ENCODE assay signal across 17 mouse cellular contexts in the genomic region with DNA sequence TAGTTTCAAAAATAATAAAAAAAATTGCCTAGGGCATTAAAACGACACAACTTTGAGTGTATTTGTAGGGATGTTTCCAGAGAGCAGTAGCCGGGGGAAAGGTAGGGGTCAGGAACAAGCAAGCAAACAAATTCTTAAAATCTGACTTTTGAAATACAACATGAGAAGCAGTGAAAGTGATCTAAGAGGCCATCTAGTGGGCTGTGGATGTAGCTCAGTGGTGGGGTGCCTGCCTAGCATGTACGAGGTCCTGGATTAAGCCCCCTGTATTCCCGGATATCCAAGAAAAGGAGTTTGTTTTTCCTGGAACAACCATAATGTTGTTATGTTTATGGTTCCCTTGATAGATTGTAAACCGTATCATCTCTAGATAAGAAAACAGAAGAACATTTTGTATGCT. TPM values are rescaled to one million over a fixed set of nuclear protein-coding genes. Genes with fewer than 3 reads are reported as not detected.
DNase-seq lines count a peak whose midpoint lies in the region; ATAC-seq and TF ChIP-seq lines count a peak whose summit lies in the region.
"Had no signal": no experiment of that assay in that cellular context is flagged by ENCODE, and none has a peak within 500 bp of the region (broad histone marks: within the 10 kb centered on the region; RNA-seq: fewer than 3 reads in every experiment).

No protein-coding gene starts in this region.

- no peak overlapping the region for H3K4me3 ChIP-seq in kidney, adult 2 months (ENCODE audit: insufficient read depth, low read depth, low read length)
- H3K4me3 ChIP-seq in midbrain, postnatal 0 days (ENCODE audit: low read depth, low read length), result no peak overlapping the region
- H3K4me3 ChIP-seq in midbrain, embryonic 10.5 days, result no peak overlapping the region
- no peak overlapping the region for H3K4me3 ChIP-seq in thymus, adult 2 months (ENCODE audit: control insufficient read depth, insufficient read depth, low read length)
- H3K4me3 ChIP-seq: embryonic facial prominence, embryonic 13.5 days; forebrain, embryonic 13.5 days; heart, embryonic 13.5 days; hindbrain, embryonic 13.5 days; neural tube, embryonic 15.5 days had no signal

- peak; percentile 11 to 20 for DNase-seq in cerebellum, postnatal 10 days
- no peak for DNase-seq in cerebellum, adult 11-12 months
- DNase-seq in kidney, adult 2 months, result no peak
- DNase-seq in kidney, postnatal 14 days, result no peak
- DNase-seq in midbrain, postnatal 0 days (ENCODE audit: low spot score), result peak; percentile 24
- no peak for DNase-seq in midbrain, embryonic 10.5 days (ENCODE audit: low spot score)
- peak; percentile 26 for DNase-seq in splenic B cell, adult 2 months (ENCODE audit: low read depth, low spot score)
- DNase-seq in thymus, adult 2 months, result no peak
- DNase-seq: adrenal gland, postnatal 36 days; gastrocnemius, postnatal 10 days; lung, postnatal 14 days; thymus, postnatal 25 days had no signal

- WGBS in kidney, adult 2 months, result 18% methylated on average over 5 of the region's 5 CpGs
- WGBS in midbrain, postnatal 0 days, result 29% methylated on average over 5 of the region's 5 CpGs
- 46% methylated on average over 5 of the region's 5 CpGs for WGBS in midbrain, embryonic 10.5 days
- 29% methylated on average over 5 of the region's 5 CpGs for WGBS in thymus, adult 2 months

- 0 out of 2 replicates have a peak, but pooled peaks have one; percentile 20 for TF ChIP-seq CTCF in kidney, adult 2 months (conservative IDR thresholded peaks at IDR 0.05; ENCODE audit: insufficient read depth, insufficient read length, low read depth, low read length)
- TF ChIP-seq CTCF in midbrain, postnatal 0 days (IDR thresholded peaks at IDR 0.05), result peak; percentile 53
- TF ChIP-seq CTCF in thymus, adult 2 months (IDR thresholded peaks at IDR 0.05; ENCODE audit: borderline replicate concordance, control insufficient read depth, extremely low read depth, insufficient read depth, low read length, poor library complexity), result no peak

- H3K4me1 ChIP-seq in kidney, adult 2 months (ENCODE audit: control insufficient read depth, insufficient read depth, low read length), result no peaks in the 10 kb centered on the region; the same call in 1 of the 2 replicates
- no peaks in the 10 kb centered on the region for H3K4me1 ChIP-seq in midbrain, postnatal 0 days (ENCODE audit: insufficient read depth, low read length)
- H3K4me1 ChIP-seq in midbrain, embryonic 10.5 days, result peaks cover 6% of the 10 kb centered on the region; the same call in 1 of the 2 replicates
- peaks cover 9% of the 10 kb centered on the region for H3K4me1 ChIP-seq in thymus, adult 2 months (replicated peaks; ENCODE audit: control insufficient read depth, insufficient read depth, low read length)
- H3K4me1 ChIP-seq: embryonic facial prominence, embryonic 13.5 days; forebrain, embryonic 13.5 days; hindbrain, embryonic 13.5 days; neural tube, embryonic 15.5 days had no signal

- no peaks in the 10 kb centered on the region for H3K36me3 ChIP-seq in kidney, adult 2 months (ENCODE audit: control insufficient read depth, insufficient read depth, low read length)
- H3K36me3 ChIP-seq in midbrain, postnatal 0 days (ENCODE audit: insufficient read depth, low read length), result no peaks in the 10 kb centered on the region
- H3K36me3 ChIP-seq in midbrain, embryonic 10.5 days, result no peaks in the 10 kb centered on the region
- no peaks in the 10 kb centered on the region for H3K36me3 ChIP-seq in splenic B cell, adult 2 months (ENCODE audit: control insufficient read depth, insufficient read depth, low read length, poor library complexity, severe bottlenecking)
- no peaks in the 10 kb centered on the region for H3K36me3 ChIP-seq in thymus, adult 2 months (ENCODE audit: control insufficient read depth, insufficient read depth, low read length)
- H3K36me3 ChIP-seq: embryonic facial prominence, embryonic 13.5 days; heart, embryonic 13.5 days; hindbrain, embryonic 13.5 days; neural tube, embryonic 15.5 days had no signal

- TF ChIP-seq POLR2A in kidney, adult 2 months (IDR thresholded peaks at IDR 0.05; ENCODE audit: low read depth, low read length), result no peak
- no peak for TF ChIP-seq POLR2A in thymus, adult 2 months (IDR thresholded peaks at IDR 0.05; ENCODE audit: control insufficient read depth, extremely low read depth, insufficient read depth, low read length, poor library complexity)

- H3K9ac ChIP-seq in midbrain, postnatal 0 days (replicated peaks; ENCODE audit: low read length, poor library complexity, severe bottlenecking), result no peak overlapping the region
- H3K9ac ChIP-seq: embryonic facial prominence, embryonic 13.5 days; forebrain, embryonic 13.5 days; heart, embryonic 13.5 days; hindbrain, embryonic 13.5 days; neural tube, embryonic 15.5 days had no signal

- H3K4me2 ChIP-seq in midbrain, postnatal 0 days (ENCODE audit: low read depth, low read length, poor library complexity, severe bottlenecking), result no peak overlapping the region
- H3K4me2 ChIP-seq: embryonic facial prominence, embryonic 13.5 days; forebrain, embryonic 13.5 days; heart, embryonic 13.5 days; hindbrain, embryonic 13.5 days; neural tube, embryonic 15.5 days had no signal

- ATAC-seq in midbrain, postnatal 0 days (ENCODE audit: low FRiP score), result no peak
- ATAC-seq: forebrain, embryonic 13.5 days had no signal

- H3K27ac ChIP-seq in kidney, adult 2 months (ENCODE audit: insufficient read depth, low read depth, low read length), result no peak overlapping the region
- no peak overlapping the region for H3K27ac ChIP-seq in midbrain, postnatal 0 days (ENCODE audit: low read depth, low read length)
- H3K27ac ChIP-seq in midbrain, embryonic 10.5 days (replicated peaks), result no peak overlapping the region
- no peak overlapping the region for H3K27ac ChIP-seq in thymus, adult 2 months (ENCODE audit: control insufficient read depth, insufficient read depth, low read length)
- H3K27ac ChIP-seq: embryonic facial prominence, embryonic 13.5 days; forebrain, embryonic 13.5 days; heart, embryonic 13.5 days; hindbrain, embryonic 13.5 days; neural tube, embryonic 15.5 days had no signal

- H3K9me3 ChIP-seq in midbrain, postnatal 0 days (ENCODE audit: low read length), result no peaks in the 10 kb centered on the region
- H3K9me3 ChIP-seq in midbrain, embryonic 10.5 days (replicated peaks), result no peaks in the 10 kb centered on the region; the same call in 1 of the 2 replicates
- H3K9me3 ChIP-seq: embryonic facial prominence, embryonic 13.5 days; forebrain, embryonic 13.5 days; heart, embryonic 13.5 days; hindbrain, embryonic 13.5 days; neural tube, embryonic 15.5 days had no signal

- H3K27me3 ChIP-seq in kidney, adult 2 months (replicated peaks; ENCODE audit: control insufficient read depth, insufficient read depth, low read length), result no peaks in the 10 kb centered on the region
- H3K27me3 ChIP-seq in midbrain, postnatal 0 days (ENCODE audit: insufficient read depth, low read length), result no peaks in the 10 kb centered on the region
- no peaks in the 10 kb centered on the region for H3K27me3 ChIP-seq in midbrain, embryonic 10.5 days (ENCODE audit: low read depth, poor library complexity, severe bottlenecking)
- H3K27me3 ChIP-seq in splenic B cell, adult 2 months (ENCODE audit: control insufficient read depth, insufficient read depth, low read length, poor library complexity, severe bottlenecking), result no peaks in the 10 kb centered on the region
- no peaks in the 10 kb centered on the region for H3K27me3 ChIP-seq in thymus, adult 2 months (ENCODE audit: control insufficient read depth, insufficient read depth, low read length)
- H3K27me3 ChIP-seq: embryonic facial prominence, embryonic 13.5 days; forebrain, embryonic 13.5 days; heart, embryonic 13.5 days; hindbrain, embryonic 13.5 days; neural tube, embryonic 15.5 days had no signal

RNA-seq across cellular contexts. Expression of a gene that starts 3.8 kb away (rescaled TPM):
- polyA plus RNA-seq in kidney, adult 2 months (2012; rRNA removed), result 0.39 and 0.88 TPM in 2 replicates
- total RNA-seq in midbrain, postnatal 0 days (2014; rRNA removed), result 23.7 and 24.0 TPM in 2 replicates
- 15.4 and 15.5 TPM in 2 replicates for polyA plus RNA-seq in midbrain, postnatal 0 days (2015; fragmentation: Nextera tagmentation; extraction: Ambion mirVana)
- polyA plus RNA-seq in midbrain, embryonic 10.5 days (2016; fragmentation: Nextera tagmentation; extraction: Ambion mirVana), result 2.8 and 4.3 TPM in 2 replicates
- polyA plus RNA-seq in thymus, adult 2 months (2012; rRNA removed), result 1.2 and 1.7 TPM in 2 replicates

RNA-seq across cellular contexts. Expression of a gene that starts 32.6 kb away (rescaled TPM):
- 13.6 and 17.8 TPM in 2 replicates for polyA plus RNA-seq in kidney, adult 2 months (2012; rRNA removed)
- 22.0 and 28.6 TPM in 2 replicates for total RNA-seq in midbrain, postnatal 0 days (2014; rRNA removed)
- 16.9 and 18.8 TPM in 2 replicates for polyA plus RNA-seq in midbrain, postnatal 0 days (2015; fragmentation: Nextera tagmentation; extraction: Ambion mirVana)
- 30.9 and 32.1 TPM in 2 replicates for polyA plus RNA-seq in midbrain, embryonic 10.5 days (2016; fragmentation: Nextera tagmentation; extraction: Ambion mirVana)
- 15.3 and 18.9 TPM in 2 replicates for polyA plus RNA-seq in thymus, adult 2 months (2012; rRNA removed)

RNA-seq across cellular contexts. Expression of a gene that starts 32.8 kb away (rescaled TPM):
- polyA plus RNA-seq in kidney, adult 2 months (2012; rRNA removed), result 33.1 and 44.2 TPM in 2 replicates
- total RNA-seq in midbrain, postnatal 0 days (2014; rRNA removed), result 39.4 and 40.4 TPM in 2 replicates
- polyA plus RNA-seq in midbrain, postnatal 0 days (2015; fragmentation: Nextera tagmentation; extraction: Ambion mirVana), result 110 and 123 TPM in 2 replicates
- polyA plus RNA-seq in midbrain, embryonic 10.5 days (2016; fragmentation: Nextera tagmentation; extraction: Ambion mirVana), result 131 TPM in 2 replicates
- polyA plus RNA-seq in thymus, adult 2 months (2012; rRNA removed), result 45.9 and 53.4 TPM in 2 replicates

Comparison
In these comparisons a context has a peak if more than half of its experiments do, and no peak if none do; other contexts are left out.
1. DNase-seq: peak in cerebellum, postnatal 10 days (2 of 2), midbrain, postnatal 0 days (single experiment) and splenic B cell, adult 2 months (single experiment); none in cerebellum, adult 11-12 months (single experiment), kidney, adult 2 months (single experiment), kidney, postnatal 14 days (single experiment), midbrain, embryonic 10.5 days (single experiment) and thymus, adult 2 months (single experiment).